Mouse (Mus musculus): ENCODE results near the gene Cdh20. TPM values are rescaled to one million over a fixed set of nuclear protein-coding genes. Genes with fewer than 3 reads are reported as not detected.
"Not testable (repeated sequence)": the region's sequence is repeated elsewhere in the genome, so short reads cannot be mapped to it uniquely, and the experiment has no call there.

The Cdh20 gene
- total RNA-seq, 2 experiments from 2014 or later, result 1.1 to 1.2 TPM

GRCm38 (mm10) chr1:104901815-104902214, 133.5 kb downstream of the Cdh20 start:
- intact Hi-C loops (cut with DNase I), result no loop called here
- DNase-seq, result no peak

GRCm38 (mm10) chr1:104903409-104903808, 135.1 kb downstream of the Cdh20 start:
- DNase-seq, result no peak
- intact Hi-C loops (cut with DNase I), result no loop called here

GRCm38 (mm10) chr1:104912407-104912806, 144.1 kb downstream of the Cdh20 start:
- no peak for DNase-seq
- intact Hi-C loops (cut with DNase I), result no loop called here

- intact Hi-C loops (cut with DNase I), result no loop called here
- no peak for DNase-seq
Measured at GRCm38 (mm10) chr1:104916507-104916906, 148.2 kb downstream of the Cdh20 start.

GRCm38 (mm10) chr1:104917307-104917836, 149.0 kb downstream of the Cdh20 start:
- intact Hi-C loops (cut with DNase I), result no loop called here
- DNase-seq, result no peak

GRCm38 (mm10) chr1:104933051-104933450, 164.7 kb downstream of the Cdh20 start:
- DNase-seq, result no peak
- intact Hi-C loops (cut with DNase I), result no loop called here

- no peak for DNase-seq
- intact Hi-C loops (cut with DNase I), result no loop called here
Measured at GRCm38 (mm10) chr1:104936966-104937365, 168.6 kb downstream of the Cdh20 start.

- intact Hi-C loops (cut with DNase I), result no loop called here
- DNase-seq, result no peak
Measured at GRCm38 (mm10) chr1:104939156-104939555, 170.8 kb downstream of the Cdh20 start.

GRCm38 (mm10) chr1:104944470-104945109, 176.3 kb downstream of the Cdh20 start:
- peak; percentile 15 to 46 for DNase-seq
- intact Hi-C loops (cut with DNase I), result loop anchor here (2.0 to 10.0 kb wide), 4 partner anchors 188 to 1150 kb away; no protein-coding TSS in a partner anchor

GRCm38 (mm10) chr1:104945110-104945489, 176.8 kb downstream of the Cdh20 start:
- no peak for DNase-seq
- intact Hi-C loops (cut with DNase I), result loop anchor here (2.0 to 10.0 kb wide), 4 partner anchors 188 to 1150 kb away; no protein-coding TSS in a partner anchor

GRCm38 (mm10) chr1:104949640-104950039, 181.3 kb downstream of the Cdh20 start:
- intact Hi-C loops (cut with DNase I), result loop anchor here (10.0 kb wide), 2 partner anchors 325 to 1155 kb away; no protein-coding TSS in a partner anchor
- DNase-seq, result not testable (repeated sequence)

GRCm38 (mm10) chr1:104957046-104957445, 188.7 kb downstream of the Cdh20 start:
- intact Hi-C loops (cut with DNase I), result no loop called here
- DNase-seq, result no peak

GRCm38 (mm10) chr1:104961670-104962069, 193.3 kb downstream of the Cdh20 start:
- no peak for DNase-seq
- intact Hi-C loops (cut with DNase I), result no loop called here

- no peak for DNase-seq
- intact Hi-C loops (cut with DNase I), result no loop called here
Measured at GRCm38 (mm10) chr1:104962257-104962656, 193.9 kb downstream of the Cdh20 start.

GRCm38 (mm10) chr1:104979068-104979467, 210.7 kb downstream of the Cdh20 start:
- intact Hi-C loops (cut with DNase I), result loop anchor here (10.0 kb wide), 1 partner anchor 1184 kb away; no protein-coding TSS in a partner anchor
- DNase-seq, result no peak

GRCm38 (mm10) chr1:104980273-104980672, 211.9 kb downstream of the Cdh20 start:
- DNase-seq, result no peak
- intact Hi-C loops (cut with DNase I), result loop anchor here (10.0 kb wide), 1 partner anchor 465 kb away; no protein-coding TSS in a partner anchor

GRCm38 (mm10) chr1:104986222-104986973, 218.1 kb downstream of the Cdh20 start:
- DNase-seq, result peak in 1 of 2 experiments; percentile 52
- intact Hi-C loops (cut with DNase I), result loop anchor here (1.0 to 10.0 kb wide), 4 partner anchors 106 to 644 kb away; no protein-coding TSS in a partner anchor

GRCm38 (mm10) chr1:104987526-104987925, 219.2 kb downstream of the Cdh20 start:
- intact Hi-C loops (cut with DNase I), result loop anchor here (2.0 to 10.0 kb wide), 3 partner anchors 105 to 457 kb away; no protein-coding TSS in a partner anchor
- DNase-seq, result no peak

- intact Hi-C loops (cut with DNase I), result loop anchor here (10.0 kb wide), 1 partner anchor 182 kb away; no protein-coding TSS in a partner anchor
- DNase-seq, result no peak
Measured at GRCm38 (mm10) chr1:104992441-104992840, 224.1 kb downstream of the Cdh20 start.

GRCm38 (mm10) chr1:104993905-104994611, 225.7 kb downstream of the Cdh20 start:
- intact Hi-C loops (cut with DNase I), result loop anchor here (10.0 kb wide), 1 partner anchor 181 kb away; no protein-coding TSS in a partner anchor
- peak; percentile 13 to 20 for DNase-seq
